Mouse (Mus musculus): ENCODE results near the gene Arhgdia.

DNA sequence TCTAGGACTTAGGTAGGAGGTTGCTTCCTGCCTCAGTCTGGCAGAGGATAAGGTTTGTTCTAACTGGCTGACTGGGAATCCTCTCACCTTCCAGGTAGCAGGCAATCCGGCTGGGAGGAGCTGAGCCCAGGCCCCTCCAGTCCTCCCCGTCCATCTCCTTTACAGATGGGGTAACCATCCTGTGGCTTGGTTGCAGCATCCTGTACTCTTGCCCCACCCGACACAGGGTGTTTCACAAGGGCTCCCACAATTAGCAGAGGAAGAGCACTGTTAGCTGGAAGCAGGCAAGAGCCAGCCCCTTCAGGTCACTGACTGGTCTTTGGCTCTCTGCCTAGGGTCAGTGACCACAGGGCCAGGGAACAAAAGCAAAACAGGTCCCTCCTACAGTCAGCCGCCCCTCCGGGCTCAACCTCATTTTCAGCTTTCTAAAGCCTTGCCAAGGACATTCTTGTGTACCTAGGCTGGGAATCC lies 49.0 kb upstream of the Arhgdia start:
- TF ChIP-seq MAZ (IDR thresholded peaks at IDR 0.05; ENCODE audit: low read depth, low read length) (no peak), POLR2A (IDR thresholded peaks at IDR 0.05; ENCODE audit: low read depth, low read length) (no peak), ELF1 (IDR thresholded peaks at IDR 0.05; ENCODE audit: low read depth, low read length) (no peak), RAD21 (IDR thresholded peaks at IDR 0.05; ENCODE audit: low read depth, low read length) (no peak), TCF12 (IDR thresholded peaks at IDR 0.05; ENCODE audit: low read depth, low read length) (no peak)
